Mouse (Mus musculus) embryonic fibroblast, embryonic 13.5 days (primary cell): ENCODE results near the gene Rusc1.

ENCODE experiments used
- CTCF ChIP-seq: IDR thresholded peaks from 2 replicates; pipeline ENCODE4 v1.5.1; 2011; ENCODE audit warnings: mild to moderate bottlenecking, control low read depth, low read length, moderate library complexity, borderline replicate concordance; ENCODE audit not compliant: insufficient read depth
- POLR2A ChIP-seq: IDR thresholded peaks from 2 replicates; pipeline ENCODE4 v1.6.1; 2011; ENCODE audit warnings: low read depth, mild to moderate bottlenecking, control low read depth, low read length, moderate library complexity

- TF ChIP-seq CTCF = no peak
- no peak for TF ChIP-seq POLR2A
Observed at GRCm38 (mm10) chr3:89100811-89101210, 7.7 kb upstream of the Rusc1 start, which contains the start of gene Gm43738.
